Mouse (Mus musculus): ENCODE results near the gene Pip5k1c.

Pip5k1c gene

DNA sequence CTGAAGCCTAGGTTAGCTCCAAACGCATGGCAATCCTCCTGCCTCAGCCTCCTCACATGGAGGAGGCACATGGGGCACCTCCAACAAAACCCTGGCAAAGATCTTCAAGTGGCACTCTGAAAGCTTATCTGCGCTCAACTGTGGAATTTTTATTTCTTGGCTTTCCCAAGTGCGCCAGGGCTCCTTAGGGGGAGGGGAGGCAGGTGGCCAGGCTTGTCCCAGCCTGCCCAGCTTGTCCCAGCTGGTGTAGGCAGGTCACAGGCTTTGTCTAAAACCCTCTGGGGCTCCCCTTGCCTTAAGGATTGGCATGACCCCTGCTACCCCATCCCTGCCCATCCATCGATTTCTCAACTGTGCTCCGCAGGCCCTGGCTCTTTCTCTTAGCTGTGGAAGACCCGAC is 8.6 kb upstream of the Pip5k1c start:
- DNase-seq (ENCODE audit: low spot score in 2 of 2) = no peak

DNA sequence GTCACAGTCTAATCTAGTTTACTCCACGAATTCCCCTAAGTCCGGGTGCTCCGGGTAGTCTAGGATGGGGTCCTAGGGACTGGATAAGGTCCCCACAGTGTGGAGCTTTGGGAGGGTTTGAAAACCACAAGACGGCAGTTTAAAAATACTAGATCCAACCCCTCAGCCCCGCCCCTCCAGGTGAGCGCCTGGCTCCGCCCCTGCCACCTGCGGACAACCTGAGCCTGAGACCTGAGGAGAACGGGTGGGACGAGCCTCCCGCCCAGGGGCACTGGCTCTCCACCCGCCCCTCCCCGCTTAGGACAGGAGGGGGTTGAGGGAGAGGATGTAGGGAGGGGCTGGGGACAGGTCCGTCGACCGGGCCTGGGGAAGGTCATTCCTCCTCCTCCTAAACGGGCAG is 8.0 kb upstream of the Pip5k1c start:
- DNase-seq (ENCODE audit: low spot score in 2 of 2) = no peak

DNA sequence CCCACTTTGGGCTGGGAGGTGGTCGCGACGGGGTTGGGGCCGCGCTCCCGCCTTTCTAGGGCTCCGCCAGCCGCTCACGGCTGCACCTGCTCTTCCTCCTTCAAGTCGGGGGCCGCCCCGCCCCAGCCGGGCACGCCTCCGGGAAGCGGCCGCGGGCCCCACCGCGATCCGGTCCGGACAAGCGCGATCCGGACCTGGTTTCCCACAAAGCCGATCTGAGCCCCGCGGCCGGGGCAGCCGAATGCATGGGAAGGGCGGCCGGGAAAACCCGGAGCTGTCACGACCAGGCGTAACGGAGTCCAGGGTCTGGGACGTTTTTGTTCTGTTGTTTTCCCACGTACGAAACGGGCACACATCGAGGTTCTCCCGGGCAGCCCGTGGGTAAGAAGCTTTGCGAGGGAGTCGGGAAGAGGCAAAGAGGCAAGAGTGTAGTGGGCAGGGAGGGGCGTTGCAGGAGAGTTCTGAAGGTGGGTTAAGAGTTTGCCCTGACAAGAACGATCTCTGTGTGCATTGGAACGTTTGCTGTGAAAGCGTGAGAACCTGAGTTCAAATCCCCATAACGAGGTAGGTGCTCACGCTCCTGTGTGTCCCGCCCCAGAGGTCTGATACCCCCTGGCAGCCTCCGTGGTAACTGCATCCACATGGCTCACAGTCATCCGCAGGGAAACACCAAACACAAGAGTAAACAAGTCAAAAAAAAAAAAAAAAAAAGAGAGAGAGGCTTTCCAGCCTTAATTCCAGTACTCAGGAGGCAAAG is 6.9 kb upstream of the Pip5k1c start:
- DNase-seq (ENCODE audit: low spot score in 2 of 2) = peak; percentile 91 to 92

DNA sequence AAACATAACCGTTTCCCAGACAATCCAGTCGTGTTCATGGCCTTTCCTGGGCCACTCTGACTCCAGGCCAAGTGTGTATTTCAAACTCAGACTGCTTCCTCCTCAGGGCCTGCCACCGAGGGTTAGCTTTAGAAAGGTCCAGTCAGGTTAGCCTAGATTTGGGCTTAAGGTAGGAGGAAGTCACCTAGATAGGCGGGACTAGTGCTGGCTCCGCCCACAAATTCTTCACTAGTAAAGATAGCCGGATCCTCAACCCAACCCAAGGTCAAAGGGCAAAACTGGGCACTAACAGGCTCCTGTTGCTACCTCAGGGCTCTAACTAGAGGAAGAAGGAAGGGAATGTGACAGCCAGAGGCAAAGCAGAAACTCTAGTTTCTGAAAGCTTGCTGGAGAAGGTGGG is 6.2 kb upstream of the Pip5k1c start:
- DNase-seq (ENCODE audit: low spot score in 2 of 2) = peak in 1 of 2 experiments; percentile 61

DNA sequence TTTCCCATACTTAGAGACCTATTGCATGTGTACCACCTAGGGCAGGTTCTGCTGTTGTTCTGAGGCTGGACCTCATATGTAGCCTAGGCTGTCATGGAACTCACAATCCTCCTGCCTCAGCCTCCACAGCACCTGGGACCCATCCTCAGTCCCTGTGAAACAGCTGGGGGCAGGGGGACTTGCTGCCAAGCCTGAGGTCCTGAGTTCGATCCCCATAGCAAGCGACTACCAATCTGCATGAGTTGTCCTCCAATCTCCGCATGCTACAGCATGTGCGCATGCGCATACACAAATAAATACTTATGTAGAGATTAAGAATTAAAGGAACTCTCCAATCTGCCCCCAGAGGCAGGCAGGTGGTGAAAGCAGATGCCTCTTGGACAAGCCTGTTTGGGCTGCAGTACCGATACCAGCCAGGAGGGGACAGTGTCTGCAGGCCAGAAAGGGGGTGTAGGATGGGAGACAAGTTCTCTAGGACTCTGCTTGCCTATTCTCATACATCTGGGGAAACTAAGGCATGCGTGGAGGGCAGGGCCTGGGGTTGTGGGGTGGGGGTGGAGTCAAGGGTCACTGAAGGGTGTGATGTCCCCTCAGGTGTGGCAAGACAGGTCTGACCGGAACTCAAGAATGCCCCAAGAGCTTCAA is 5.1 kb upstream of the Pip5k1c start:
- DNase-seq (ENCODE audit: low spot score in 2 of 2) = peak in 1 of 2 experiments; percentile 52

DNA sequence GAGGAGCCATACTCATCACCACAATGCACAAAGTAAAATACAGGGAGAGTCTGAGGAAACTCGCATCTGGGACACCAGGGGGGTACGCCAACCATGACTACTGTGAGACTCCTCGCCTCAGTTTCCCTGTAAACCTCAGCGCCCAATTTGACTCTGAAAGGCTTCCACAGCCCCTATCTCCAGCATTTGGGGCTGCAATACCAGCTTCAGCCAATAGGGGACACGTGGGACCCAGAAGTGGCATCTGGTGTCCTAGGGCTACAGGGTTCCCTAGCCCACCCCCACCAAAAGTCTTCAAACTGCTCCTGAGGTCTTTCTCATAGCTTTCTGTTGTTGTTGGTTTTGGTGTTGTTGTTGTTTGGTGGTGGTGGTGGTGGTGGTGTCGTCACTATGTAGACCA is 4.2 kb upstream of the Pip5k1c start:
- no peak for DNase-seq (ENCODE audit: low spot score in 2 of 2)

DNA sequence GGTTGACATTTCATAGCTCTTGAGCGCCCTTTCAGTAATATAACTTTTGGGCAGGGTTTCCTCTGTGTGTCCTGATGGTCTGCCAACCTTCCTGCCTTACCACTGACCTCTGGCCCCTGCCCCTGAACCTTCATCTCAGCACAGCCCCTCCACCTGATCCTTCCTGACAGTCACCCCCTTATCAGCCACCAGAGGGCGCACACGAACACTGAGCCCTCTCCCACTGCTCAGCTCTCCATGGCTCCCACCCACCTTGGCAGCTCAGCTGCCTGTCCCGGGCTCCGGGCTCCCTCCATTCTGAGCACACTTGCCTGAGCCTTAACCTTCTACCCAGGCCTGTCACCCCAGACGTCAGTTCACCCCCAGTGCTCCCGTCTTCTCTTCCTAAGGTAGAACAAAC is 3.5 kb upstream of the Pip5k1c start:
- DNase-seq (ENCODE audit: low spot score in 2 of 2) = peak in 1 of 2 experiments; percentile 60

DNA sequence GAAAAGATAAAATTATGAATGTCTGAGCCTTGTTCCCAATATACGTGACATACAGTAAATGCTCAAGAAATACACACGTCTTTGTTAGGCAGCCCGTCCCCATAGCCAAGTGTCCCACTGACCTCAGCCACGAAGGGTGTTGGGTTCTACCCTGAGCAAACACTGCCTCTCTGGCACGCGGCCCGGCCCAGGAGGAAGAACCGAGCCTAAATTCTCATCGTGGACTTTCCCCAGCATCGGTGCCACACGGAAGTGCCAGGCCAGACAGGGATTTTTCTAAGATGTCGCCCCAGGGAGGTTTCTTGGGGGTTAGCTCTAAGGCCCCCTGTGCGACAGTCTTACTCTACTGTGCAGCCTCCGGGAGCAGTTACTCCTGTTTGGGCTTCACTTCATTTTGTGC is 3.0 kb upstream of the Pip5k1c start:
- DNase-seq (ENCODE audit: low spot score in 2 of 2) = peak; percentile 64 to 74

DNA sequence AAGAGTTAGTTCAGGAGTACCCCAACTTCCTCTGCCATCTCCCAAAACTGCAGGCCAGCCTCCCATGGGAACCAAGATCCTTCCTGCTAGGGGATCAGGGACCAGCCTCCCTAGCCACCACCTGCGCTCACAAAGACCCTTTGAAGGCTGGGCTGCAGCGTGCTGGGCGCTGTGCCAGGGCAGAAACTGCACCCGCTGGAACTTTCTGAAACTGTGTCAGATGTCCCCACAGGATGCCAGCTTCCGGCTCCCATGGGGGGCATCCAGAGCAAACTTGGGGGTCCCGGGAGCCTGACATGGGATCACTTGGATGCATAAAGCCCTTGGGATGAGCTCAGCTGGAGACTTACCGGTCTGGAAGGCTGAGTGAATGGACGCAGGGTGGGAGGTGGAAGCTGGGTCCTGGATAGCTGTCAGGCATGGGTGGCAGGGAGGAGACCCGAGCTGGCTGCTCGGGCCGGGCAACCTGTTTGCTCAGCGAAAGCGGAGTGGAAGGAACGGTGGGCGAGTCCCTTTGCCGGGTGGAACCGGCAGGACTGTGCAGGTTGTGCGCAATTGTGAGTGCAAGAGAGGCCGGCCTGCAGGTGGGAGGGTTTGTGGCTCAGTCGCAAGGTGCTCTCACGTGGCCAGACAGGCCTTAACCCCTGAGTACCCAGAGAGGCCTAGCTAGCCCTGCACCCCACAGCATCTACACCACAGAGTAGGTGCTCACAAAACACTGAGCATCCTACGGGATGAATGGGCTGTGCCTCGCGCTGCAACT is 1.9 kb upstream of the Pip5k1c start:
- DNase-seq (ENCODE audit: low spot score in 2 of 2) = peak; percentile 69 to 70

DNA sequence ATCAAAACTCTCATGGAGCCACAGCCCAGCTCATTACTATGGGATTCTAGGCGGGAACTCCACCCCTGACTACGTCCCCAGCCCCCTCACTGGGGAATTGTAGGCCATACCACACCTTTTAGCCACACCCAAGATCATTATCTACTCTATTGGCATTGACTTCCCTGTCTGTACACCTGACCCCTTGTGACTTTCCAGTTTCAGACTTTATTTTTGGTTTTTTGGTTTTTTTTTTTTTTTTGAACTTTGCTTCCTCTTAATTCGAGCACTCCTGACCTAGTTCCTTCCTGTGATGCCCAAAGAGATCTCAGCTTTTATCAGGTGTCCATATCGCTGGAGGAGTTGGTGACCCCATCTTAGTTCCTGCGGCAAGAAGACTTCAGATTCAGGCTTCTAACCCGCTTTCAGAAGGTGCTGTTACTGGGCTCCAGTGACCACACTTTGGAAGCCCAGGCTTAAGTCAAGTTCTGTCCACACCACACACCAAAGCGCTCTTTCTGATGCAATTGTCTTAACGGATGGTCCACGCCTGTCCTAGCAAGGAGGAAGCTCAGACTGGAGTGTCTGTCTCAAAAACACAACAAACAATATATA is 1.2 kb upstream of the Pip5k1c start, which contains the start of gene Tjp3:
Gene Tjp3, minus strand, starts transcription at position 71 of the 594 bp plus-strand sequence.
- no peak for DNase-seq (ENCODE audit: low spot score in 2 of 2)

DNA sequence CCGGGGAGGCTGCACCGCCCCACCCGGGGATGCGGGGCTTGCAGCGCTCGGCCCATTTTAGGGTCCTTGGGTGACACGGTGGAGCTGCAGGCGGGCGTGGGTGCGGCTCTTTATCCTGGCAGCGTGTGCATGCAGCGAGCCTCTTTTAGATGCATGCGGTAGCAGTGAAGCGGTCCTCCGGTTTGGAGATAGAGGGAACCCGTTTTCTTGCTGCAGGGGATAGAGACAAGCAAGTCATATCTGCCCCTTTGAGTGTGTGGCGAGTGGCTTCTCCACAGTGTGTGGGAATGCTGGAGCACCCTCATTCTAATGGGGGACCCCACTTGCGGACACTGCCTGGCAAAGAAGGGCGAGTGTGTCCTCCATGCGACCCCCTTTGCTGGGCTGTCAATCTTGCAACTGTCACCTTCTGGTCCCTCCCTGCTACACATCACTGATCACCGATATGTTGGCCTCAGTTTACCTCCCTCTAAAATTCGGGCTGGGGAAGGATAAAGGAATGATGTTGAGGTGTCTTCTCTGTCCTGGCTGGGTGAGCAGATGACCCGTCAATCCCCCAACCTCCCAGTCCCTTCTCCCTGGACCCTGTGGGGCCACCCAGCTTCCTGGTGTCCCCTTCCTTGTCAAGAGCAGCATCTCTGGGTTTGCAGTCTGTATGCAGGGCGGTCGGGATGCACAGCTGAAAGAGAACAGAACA is 719 bp downstream of the Pip5k1c start:
- no peak for DNase-seq (ENCODE audit: low spot score in 2 of 2)

DNA sequence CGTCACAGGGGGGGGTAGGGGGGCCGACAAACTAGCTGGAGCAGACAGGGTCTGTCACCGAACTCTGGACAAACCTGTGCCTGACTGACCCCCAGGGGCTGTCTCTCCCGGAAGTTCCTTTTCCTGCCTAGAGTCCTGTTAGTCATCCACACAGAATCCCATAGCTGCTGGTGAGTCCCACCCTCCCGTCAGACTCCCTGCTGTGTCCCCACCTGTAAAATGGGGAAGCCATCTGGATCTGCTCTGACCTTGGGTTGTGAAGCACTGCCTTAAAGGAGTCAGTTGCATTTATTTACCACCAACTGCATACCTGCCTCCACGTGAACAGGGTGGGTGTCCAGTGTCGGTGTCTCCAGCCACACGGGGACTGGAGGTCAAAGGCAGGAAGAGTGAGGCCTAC is 1.7 kb downstream of the Pip5k1c start:
- DNase-seq (ENCODE audit: low spot score in 2 of 2) = no peak

DNA sequence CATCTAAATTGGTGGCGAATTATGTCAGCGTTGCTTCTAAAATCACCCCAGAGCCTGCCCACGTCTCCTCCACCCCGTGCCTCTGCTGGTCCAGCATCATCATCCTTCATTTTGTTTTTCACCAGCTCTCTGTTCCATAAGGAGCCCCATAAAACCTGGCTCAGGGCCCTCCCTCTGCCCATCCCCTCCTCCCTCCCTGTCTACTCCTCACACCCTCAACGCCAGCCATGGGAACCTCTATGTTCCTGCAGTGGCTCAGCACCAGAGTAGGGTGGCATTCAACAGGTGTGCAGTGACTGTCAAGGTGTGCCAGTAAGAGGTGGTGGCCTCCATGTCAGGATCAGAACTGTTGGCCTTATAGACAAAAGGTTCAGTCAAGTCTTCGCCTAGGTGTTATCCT is 2.4 kb downstream of the Pip5k1c start:
- DNase-seq (ENCODE audit: low spot score in 2 of 2) = no peak

DNA sequence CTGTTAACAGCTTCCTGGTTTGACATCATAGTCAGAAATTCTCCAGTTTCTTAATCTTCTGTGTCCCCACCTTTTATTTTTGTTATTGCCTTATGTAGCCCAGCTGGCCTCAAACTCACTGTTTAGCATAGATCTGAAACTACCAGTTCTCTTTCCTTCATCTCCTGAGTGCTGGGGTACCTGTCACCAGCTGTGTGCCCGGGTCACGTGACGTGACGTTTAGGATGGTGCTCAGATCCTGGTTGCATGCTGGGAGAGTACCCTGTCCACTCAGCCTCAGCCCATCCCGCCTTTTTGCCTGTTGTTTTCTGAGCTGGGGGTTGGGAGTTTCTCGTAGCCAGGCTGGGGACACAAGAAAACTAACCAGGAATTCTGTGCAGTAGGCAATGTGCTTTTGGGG is 4.5 kb downstream of the Pip5k1c start:
- DNase-seq (ENCODE audit: low spot score in 2 of 2) = no peak

DNA sequence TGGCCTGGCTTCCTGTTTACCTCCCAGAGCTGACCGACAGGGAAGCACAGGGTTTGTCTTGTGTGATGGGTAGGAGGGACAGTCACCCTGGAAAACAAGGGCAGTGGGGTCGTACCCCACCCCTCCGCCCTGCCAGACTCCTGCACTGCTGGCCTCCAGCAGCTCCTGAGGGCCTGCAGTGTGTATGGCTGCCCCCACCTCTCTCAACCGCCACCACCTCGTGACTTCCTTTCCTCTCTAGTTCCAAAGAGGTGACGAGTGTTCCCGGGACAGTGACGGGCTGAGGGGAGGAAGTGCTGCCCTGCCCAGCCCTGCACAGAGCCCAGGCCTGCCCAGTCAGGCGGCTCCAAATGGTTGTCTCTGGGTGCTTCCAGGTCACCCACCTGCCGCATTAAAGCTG is 5.1 kb downstream of the Pip5k1c start:
- DNase-seq (ENCODE audit: low spot score in 2 of 2) = no peak

DNA sequence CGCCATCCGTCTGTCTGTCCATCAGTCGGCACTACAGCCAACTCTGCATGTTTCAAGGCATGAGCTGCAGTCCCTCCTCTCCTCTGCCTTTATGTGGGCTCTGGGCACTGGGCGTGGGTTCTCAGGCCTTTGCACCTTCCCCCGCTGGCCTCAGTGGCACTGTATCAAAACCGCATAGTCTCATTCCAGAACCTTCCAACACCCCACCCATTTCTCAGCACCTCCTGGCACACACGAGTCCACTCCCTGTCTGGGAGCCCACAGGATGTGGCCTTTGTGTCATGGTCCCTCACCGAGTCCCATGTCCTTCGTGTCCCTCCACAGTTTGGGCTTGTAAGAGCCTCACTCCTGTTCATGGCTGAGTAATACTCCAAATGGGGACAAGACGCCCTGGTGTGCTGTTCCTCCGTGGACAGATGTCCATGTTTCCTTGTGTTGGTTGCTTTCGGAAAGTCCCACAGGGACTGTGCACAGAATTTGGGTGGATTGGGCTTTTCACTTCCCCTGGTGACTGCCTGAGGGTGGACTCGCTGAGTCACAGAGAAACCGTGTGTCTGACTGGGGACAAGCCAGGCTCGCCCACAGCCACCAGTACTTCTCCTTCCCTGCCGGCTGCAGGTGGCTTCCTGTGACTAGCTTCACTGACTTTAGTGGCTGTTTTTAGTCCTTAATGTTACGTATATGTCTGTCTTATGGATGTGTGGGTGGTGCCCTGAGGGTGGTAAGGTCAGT is 5.8 kb downstream of the Pip5k1c start:
- DNase-seq (ENCODE audit: low spot score in 2 of 2) = no peak

DNA sequence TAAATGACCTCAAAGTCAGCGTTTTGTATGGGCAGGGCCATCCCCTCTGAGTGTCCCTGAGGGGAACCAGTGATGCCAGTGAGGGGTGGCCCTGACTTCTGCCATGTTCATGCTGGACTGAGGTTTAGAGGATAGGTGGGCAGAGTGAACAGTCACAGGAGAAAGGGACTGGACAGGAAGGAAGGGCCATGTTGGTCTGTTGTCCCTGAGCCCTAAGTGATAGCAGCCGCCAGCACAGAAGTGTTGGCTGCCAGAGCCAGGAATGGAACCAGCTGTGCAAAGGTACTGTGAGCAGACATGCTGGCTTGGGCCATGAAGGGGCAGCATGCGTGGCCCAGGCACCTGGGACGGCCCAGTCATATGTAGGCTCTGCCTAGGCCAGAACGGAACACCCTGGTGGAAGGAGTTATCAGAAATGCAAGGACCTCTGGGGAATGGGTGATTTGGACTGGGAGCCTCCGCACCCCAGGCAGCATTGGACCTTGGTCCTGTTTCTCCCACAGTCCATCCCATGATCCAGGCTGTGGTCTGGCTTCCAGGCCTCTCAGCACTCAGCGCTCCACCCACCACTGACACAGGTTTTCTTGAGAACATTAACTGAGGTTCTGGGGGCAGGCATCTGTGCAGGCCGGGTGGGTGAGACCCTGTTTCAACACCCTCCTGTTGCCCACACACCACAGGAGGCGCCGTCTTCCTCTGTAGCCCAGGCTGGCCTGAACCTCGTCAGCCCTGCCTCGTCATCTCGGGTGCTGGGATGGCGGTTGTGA is 7.0 kb downstream of the Pip5k1c start:
- no peak for DNase-seq (ENCODE audit: low spot score in 2 of 2)

DNA sequence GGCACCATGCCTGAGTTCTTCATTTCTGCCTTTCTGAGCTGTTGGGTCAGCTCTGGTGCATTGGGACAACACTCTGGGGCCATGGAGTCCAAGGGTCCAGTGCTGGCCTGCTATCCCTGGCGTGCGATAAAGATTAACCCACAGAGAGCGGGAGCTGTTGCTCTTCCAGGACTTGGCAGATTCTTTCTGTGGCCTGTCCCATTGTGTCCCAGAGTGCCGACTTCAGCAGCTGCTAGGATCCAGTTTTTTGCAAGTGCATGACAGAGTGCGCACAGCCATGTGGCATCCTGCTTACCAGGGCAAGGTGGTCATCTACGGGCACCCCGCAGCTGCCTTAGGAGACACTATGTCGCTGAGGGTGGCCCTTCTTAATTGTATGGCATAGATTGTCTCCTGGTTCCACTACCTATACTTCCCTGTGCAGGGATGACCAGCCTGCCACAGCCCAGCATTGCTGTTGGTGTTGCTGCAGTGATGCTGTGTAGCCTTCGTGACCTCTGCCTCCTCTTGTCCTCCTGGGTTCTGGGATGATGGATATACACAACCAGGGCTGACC is 7.7 kb downstream of the Pip5k1c start:
- no peak for DNase-seq (ENCODE audit: low spot score in 2 of 2)

DNA sequence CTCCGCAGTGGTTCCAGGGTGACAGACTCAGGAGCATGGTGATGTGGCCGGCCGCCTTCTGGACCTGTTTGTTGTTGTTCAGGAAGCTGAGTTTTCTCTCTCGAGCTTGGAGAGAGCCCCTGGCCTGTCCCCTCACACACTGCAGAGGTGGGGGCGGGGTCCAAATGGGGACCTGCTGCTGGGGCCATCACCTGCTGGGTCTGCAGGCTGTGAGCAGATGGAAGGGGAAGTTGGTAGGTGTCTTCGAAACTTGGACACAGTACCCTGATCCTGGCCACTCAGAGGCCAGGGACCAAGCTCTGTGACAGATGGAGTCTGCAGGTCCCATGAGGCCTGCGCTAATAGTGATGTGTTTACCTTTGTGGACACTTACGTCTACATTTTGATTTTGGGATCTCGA is 8.6 kb downstream of the Pip5k1c start:
- no peak for DNase-seq (ENCODE audit: low spot score in 2 of 2)

DNA sequence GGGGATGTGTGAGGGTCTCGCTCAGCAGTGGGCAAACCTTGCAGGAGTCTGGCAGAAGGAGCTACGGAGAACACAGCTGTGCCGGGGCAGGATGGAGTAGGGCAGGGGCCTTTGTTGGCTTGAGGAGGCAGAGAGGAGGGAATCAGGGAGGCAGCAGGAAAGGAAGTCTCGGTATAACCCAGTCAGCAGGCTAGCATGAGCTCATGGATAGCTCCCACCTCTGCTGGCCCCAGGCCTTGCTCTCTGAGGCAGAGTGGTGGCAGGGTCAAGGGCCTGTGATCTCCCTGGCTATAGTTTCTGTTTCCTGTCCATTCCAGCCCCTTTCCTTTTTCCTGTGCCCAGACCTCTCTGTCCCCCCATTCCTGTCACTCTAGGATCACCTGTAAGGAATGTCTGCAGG is 9.5 kb downstream of the Pip5k1c start:
- no peak for DNase-seq (ENCODE audit: low spot score in 2 of 2)

Measured in urinary bladder, postnatal 36 days (tissue).